Mouse (Mus musculus): ENCODE data around the gene Kat2a. TPM values are rescaled to one million over a fixed set of nuclear protein-coding genes. Genes with fewer than 3 reads are reported as not detected.

Kat2a gene
- polyA plus RNA-seq, 1 experiment from 2014 or later = 65.7 TPM

- ATAC-seq (ENCODE audit: low FRiP score, low read depth) = no peak
- 87% methylated on average over 6 of the region's 6 CpGs for WGBS
These were observed 18.4 kb upstream of the Kat2a start for GRCm38 (mm10) chr11:100730477-100731205.

GRCm38 (mm10) chr11:100729976-100730375 is 17.7 kb upstream of the Kat2a start:
- no peak for ATAC-seq (ENCODE audit: low FRiP score, low read depth)
- H3K4me3 ChIP-seq = no peak overlapping the region
- no peak overlapping the region for H3K9ac ChIP-seq (replicated peaks)
- no peaks in the 10 kb centered on the region for H3K4me1 ChIP-seq
- WGBS = 93% methylated on average over 4 of the region's 4 CpGs
- H3K9me3 ChIP-seq = no peaks in the 10 kb centered on the region
- H3K27me3 ChIP-seq = no peaks in the 10 kb centered on the region
- no peak overlapping the region for H3K27ac ChIP-seq (replicated peaks)
- no peak overlapping the region for H3K4me2 ChIP-seq (replicated peaks)
- peaks cover 28% of the 10 kb centered on the region for H3K36me3 ChIP-seq

More at GRCm38 (mm10) chr11:100730477-100731205, 18.4 kb upstream of the Kat2a start:
- H3K9ac ChIP-seq (replicated peaks) = no peak overlapping the region
- 0 out of 2 replicates have a peak, but pooled peaks cover 1% of the 10 kb centered on the region for H3K4me1 ChIP-seq
- no peak overlapping the region for H3K4me2 ChIP-seq (replicated peaks)
- no peak overlapping the region for H3K27ac ChIP-seq (replicated peaks)
- peaks cover 28% of the 10 kb centered on the region for H3K36me3 ChIP-seq
- no peaks in the 10 kb centered on the region for H3K9me3 ChIP-seq
- H3K27me3 ChIP-seq = no peaks in the 10 kb centered on the region
- no peak overlapping the region for H3K4me3 ChIP-seq

- Histone ChIP-seq H3K4me2 (replicated peaks) (no peak overlapping the region), H3K4me1 (no peaks in the 10 kb centered on the region), H3K27ac (replicated peaks) (no peak overlapping the region), H3K9ac (replicated peaks) (no peak overlapping the region), H3K36me3 (peaks cover 28% of the 10 kb centered on the region), H3K27me3 (no peaks in the 10 kb centered on the region), H3K4me3 (no peak overlapping the region), H3K9me3 (no peaks in the 10 kb centered on the region)
- WGBS = 88% methylated on average over 6 of the region's 6 CpGs
- ATAC-seq (ENCODE audit: low FRiP score, low read depth) = no peak
These were observed 16.3 kb upstream of the Kat2a start for GRCm38 (mm10) chr11:100728601-100729000.

- Histone ChIP-seq H3K36me3 (peaks cover 15% of the 10 kb centered on the region), H3K4me1 (peaks cover 4% of the 10 kb centered on the region), H3K27me3 (no peaks in the 10 kb centered on the region), H3K9me3 (no peaks in the 10 kb centered on the region), H3K9ac (replicated peaks) (no peak overlapping the region), H3K4me2 (replicated peaks) (no peak overlapping the region), H3K4me3 (no peak overlapping the region), H3K27ac (replicated peaks) (no peak overlapping the region)
- no peak for ATAC-seq (ENCODE audit: low FRiP score, low read depth)
- WGBS = 98% methylated on average over 3 of the region's 3 CpGs
These were observed 14.9 kb upstream of the Kat2a start for GRCm38 (mm10) chr11:100727201-100727600.

GRCm38 (mm10) chr11:100724919-100725512 is 12.8 kb upstream of the Kat2a start:
- peaks cover 17% of the 10 kb centered on the region for H3K4me1 ChIP-seq
- no peak overlapping the region for H3K4me3 ChIP-seq
- no peak overlapping the region; the same call in 1 of the 2 replicates for H3K27ac ChIP-seq (replicated peaks)
- peaks cover 14% of the 10 kb centered on the region for H3K36me3 ChIP-seq
- H3K27me3 ChIP-seq = no peaks in the 10 kb centered on the region
- no peak for ATAC-seq (ENCODE audit: low FRiP score, low read depth)
- WGBS = 55% methylated on average over 5 of the region's 5 CpGs
- H3K9me3 ChIP-seq = no peaks in the 10 kb centered on the region
- no peak overlapping the region for H3K4me2 ChIP-seq (replicated peaks)
- no peak overlapping the region for H3K9ac ChIP-seq (replicated peaks)

GRCm38 (mm10) chr11:100722493-100723028 is 10.3 kb upstream of the Kat2a start:
- Histone ChIP-seq H3K9me3 (no peaks in the 10 kb centered on the region), H3K9ac (replicated peaks) (no peak overlapping the region), H3K4me1 (peaks cover 17% of the 10 kb centered on the region), H3K4me2 (replicated peaks) (no peak overlapping the region), H3K36me3 (peaks cover 23% of the 10 kb centered on the region), H3K4me3 (no peak overlapping the region), H3K27ac (replicated peaks) (no peak overlapping the region), H3K27me3 (no peaks in the 10 kb centered on the region)
- ATAC-seq (ENCODE audit: low FRiP score, low read depth) = no peak
- WGBS = 68% methylated on average over 2 of the region's 2 CpGs

GRCm38 (mm10) chr11:100721776-100722492 is 9.7 kb upstream of the Kat2a start:
- ATAC-seq (ENCODE audit: low FRiP score, low read depth) = no peak
- H3K4me1 ChIP-seq = peaks cover 17% of the 10 kb centered on the region
- 75% methylated on average over 8 of the region's 8 CpGs for WGBS
- H3K9ac ChIP-seq (replicated peaks) = no peak overlapping the region
- H3K4me3 ChIP-seq = no peak overlapping the region
- H3K9me3 ChIP-seq = no peaks in the 10 kb centered on the region
- H3K27ac ChIP-seq (replicated peaks) = no peak overlapping the region; the same call in 1 of the 2 replicates
- H3K36me3 ChIP-seq = peaks cover 28% of the 10 kb centered on the region
- no peaks in the 10 kb centered on the region for H3K27me3 ChIP-seq
- no peak overlapping the region for H3K4me2 ChIP-seq (replicated peaks)

GRCm38 (mm10) chr11:100721254-100721653 is 9.0 kb upstream of the Kat2a start:
- no peak for ATAC-seq (ENCODE audit: low FRiP score, low read depth)
- WGBS = 66% methylated on average over 4 of the region's 4 CpGs
- peaks cover 17% of the 10 kb centered on the region for H3K4me1 ChIP-seq
- no peak overlapping the region for H3K9ac ChIP-seq (replicated peaks)
- H3K4me3 ChIP-seq = no peak overlapping the region
- no peaks in the 10 kb centered on the region for H3K27me3 ChIP-seq
- no peaks in the 10 kb centered on the region for H3K9me3 ChIP-seq
- H3K4me2 ChIP-seq (replicated peaks) = no peak overlapping the region
- peaks cover 35% of the 10 kb centered on the region for H3K36me3 ChIP-seq
- no peak overlapping the region for H3K27ac ChIP-seq (replicated peaks)

- ATAC-seq (ENCODE audit: low FRiP score, low read depth) = no peak
- Histone ChIP-seq H3K27ac (replicated peaks) (no peak overlapping the region), H3K4me1 (peaks cover 17% of the 10 kb centered on the region), H3K27me3 (no peaks in the 10 kb centered on the region), H3K4me3 (no peak overlapping the region), H3K36me3 (peaks cover 44% of the 10 kb centered on the region), H3K4me2 (replicated peaks) (no peak overlapping the region), H3K9ac (replicated peaks) (no peak overlapping the region), H3K9me3 (no peaks in the 10 kb centered on the region)
- 87% methylated on average over 5 of the region's 5 CpGs for WGBS
These were observed 8.1 kb upstream of the Kat2a start for GRCm38 (mm10) chr11:100720345-100720744.

GRCm38 (mm10) chr11:100719893-100720292 is 7.6 kb upstream of the Kat2a start:
- WGBS = 84% methylated on average over 11 of the region's 11 CpGs
- Histone ChIP-seq H3K27me3 (no peaks in the 10 kb centered on the region), H3K4me2 (replicated peaks) (no peak overlapping the region), H3K9ac (replicated peaks) (no peak overlapping the region), H3K36me3 (peaks cover 44% of the 10 kb centered on the region), H3K27ac (replicated peaks) (no peak overlapping the region), H3K9me3 (no peaks in the 10 kb centered on the region), H3K4me3 (no peak overlapping the region), H3K4me1 (peaks cover 19% of the 10 kb centered on the region)
- no peak for ATAC-seq (ENCODE audit: low FRiP score, low read depth)

- Histone ChIP-seq H3K27me3 (0 out of 2 replicates have a peak, but pooled peaks cover 1% of the 10 kb centered on the region), H3K36me3 (peaks cover 44% of the 10 kb centered on the region), H3K9me3 (no peaks in the 10 kb centered on the region), H3K27ac (replicated peaks) (no peak overlapping the region), H3K9ac (replicated peaks) (no peak overlapping the region), H3K4me1 (peaks cover 24% of the 10 kb centered on the region), H3K4me3 (no peak overlapping the region), H3K4me2 (replicated peaks) (no peak overlapping the region)
- WGBS = 81% methylated on average over 3 of the region's 3 CpGs
- ATAC-seq (ENCODE audit: low FRiP score, low read depth) = no peak
These were observed 7.0 kb upstream of the Kat2a start for GRCm38 (mm10) chr11:100719312-100719711.

- no peak overlapping the region for H3K27ac ChIP-seq (replicated peaks)
- H3K27me3 ChIP-seq = 0 out of 2 replicates have a peak, but pooled peaks cover 3% of the 10 kb centered on the region
- H3K4me1 ChIP-seq = peaks cover 29% of the 10 kb centered on the region
- H3K9ac ChIP-seq (replicated peaks) = no peak overlapping the region
- no peak overlapping the region for H3K4me2 ChIP-seq (replicated peaks)
- no peaks in the 10 kb centered on the region for H3K9me3 ChIP-seq
- WGBS = 84% methylated on average over 4 of the region's 4 CpGs
- H3K4me3 ChIP-seq = no peak overlapping the region
- ATAC-seq (ENCODE audit: low FRiP score, low read depth) = no peak
- H3K36me3 ChIP-seq = peaks cover 44% of the 10 kb centered on the region
These were observed 6.6 kb upstream of the Kat2a start for GRCm38 (mm10) chr11:100718866-100719265.

Measured in midbrain, embryonic 12.5 days (tissue).